Mouse (Mus musculus) ES-E14 (cell line): ENCODE results near the gene Mdc1.

Experiments used
- CHD2 ChIP-seq: IDR thresholded peaks from 2 replicates; pipeline ENCODE4 v1.6.1; 2014; ENCODE audit warnings: mild to moderate bottlenecking, low read depth, low read length, inconsistent platforms
- ZC3H11A ChIP-seq: IDR thresholded peaks from 2 replicates; pipeline ENCODE4 v1.6.1; 2012; ENCODE audit warnings: low read depth, mild to moderate bottlenecking, inconsistent platforms, low read length, borderline replicate concordance

DNA sequence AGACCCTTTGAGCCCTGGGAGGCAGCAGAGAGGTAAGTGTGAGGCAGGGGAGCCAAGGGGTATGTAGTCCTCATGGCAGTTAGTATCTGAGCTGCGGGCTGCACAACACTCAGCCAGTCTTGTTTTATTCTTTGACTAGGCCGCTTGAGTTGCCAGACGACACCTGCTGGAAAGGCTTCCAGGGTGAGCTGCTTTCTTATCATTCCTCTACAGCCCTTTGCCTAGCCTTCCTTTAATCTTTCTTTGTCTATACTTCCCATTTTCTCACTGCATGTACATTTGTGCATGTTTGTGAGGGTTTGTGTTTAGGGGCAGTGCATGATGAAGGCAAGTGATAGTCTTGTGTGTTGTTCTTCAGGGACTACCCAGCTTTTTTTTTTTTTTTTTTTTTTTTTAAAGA lies 9.7 kb downstream of the Mdc1 start:
- TF ChIP-seq ZC3H11A (no peak), CHD2 (no peak)
